Mouse (Mus musculus) hindbrain, embryonic 15.5 days (tissue): Measurements from ENCODE around the gene Phykpl. TPM values are rescaled to one million over a fixed set of nuclear protein-coding genes. Genes with fewer than 3 reads are reported as not detected.
"Not testable (repeated sequence)": the region's sequence is repeated elsewhere in the genome, so short reads cannot be mapped to it uniquely, and the experiment has no call there.

ENCODE experiments used
- ATAC-seq: fragments of 200-750 bp; cut with Nextera tagmentation; 2 replicates; pipeline ENCODE4 v1.8.0; 2017; ENCODE audit warnings: low read depth, moderate number of reproducible peaks, moderate TSS enrichment; ENCODE audit not compliant: low FRiP score
- H3K27ac ChIP-seq: fragments of 300-500 bp; sonication (generic); replicated peaks from 2 replicates; pipeline ENCODE4 v1.5.1; 2015; ENCODE audit warnings: mild to moderate bottlenecking, inconsistent platforms
- H3K27me3 ChIP-seq: fragments of 300-500 bp; sonication (generic); 2 replicates; pipeline ENCODE4 v1.6.1; 2015; ENCODE audit warnings: control low read depth, inconsistent platforms
- H3K36me3 ChIP-seq: fragments of 300-500 bp; sonication (generic); 2 replicates; pipeline ENCODE4 v1.6.1; 2015; ENCODE audit warnings: control low read depth, inconsistent platforms
- H3K4me1 ChIP-seq: fragments of 300-500 bp; sonication (generic); replicated peaks from 2 replicates; pipeline ENCODE4 v1.6.1; 2015; ENCODE audit warnings: control low read depth, inconsistent platforms
- H3K4me2 ChIP-seq: fragments of 300-500 bp; sonication (generic); 2 replicates; pipeline ENCODE4 v1.6.1; 2015; ENCODE audit warnings: moderate library complexity, mild to moderate bottlenecking, inconsistent platforms
- H3K4me3 ChIP-seq: fragments of 300-500 bp; sonication (generic); 2 replicates; pipeline ENCODE4 v1.5.1; 2015; ENCODE audit warnings: mild to moderate bottlenecking, inconsistent platforms
- H3K9ac ChIP-seq: fragments of 300-500 bp; sonication (generic); 2 replicates; pipeline ENCODE4 v1.6.1; 2015; ENCODE audit warnings: inconsistent platforms
- H3K9me3 ChIP-seq: fragments of 300-500 bp; sonication (generic); 2 replicates; pipeline ENCODE4 v1.6.1; 2016; ENCODE audit warnings: control low read depth, inconsistent platforms
- WGBS: fragments of 180-500 bp; shearing (Covaris S2); methylation state at CpG from one replicate; pipeline ENCODE4 v1.1.7; 2015; 5-methylcytosine and 5-hydroxymethylcytosine counted together
- polyA plus RNA-seq: library from polyadenylated mRNA; unstranded; fragments of >200 nt; fragmentation: Nextera tagmentation; extraction: Ambion mirVana; gene quantifications from 2 replicates; pipeline ENCODE4 v1.2.1, GENCODE M21; 2015

Gene Phykpl
- polyA plus RNA-seq, 1 experiment from 2014 or later, result 9.7 TPM

GRCm38 (mm10) chr11:51607096-51607738, 22.7 kb downstream of the Phykpl start:
- ATAC-seq, result peak; percentile 69; the same call in 1 of the 2 replicates
- Histone ChIP-seq H3K27me3 (no peaks in the 10 kb centered on the region), H3K27ac (peak overlapping the region; percentile 89), H3K4me3 (peak overlapping the region; percentile 88), H3K9me3 (no peaks in the 10 kb centered on the region), H3K36me3 (peaks cover 26% of the 10 kb centered on the region), H3K9ac (peak overlapping the region; percentile 82), H3K4me1 (peaks cover 38% of the 10 kb centered on the region), H3K4me2 (peak overlapping the region; percentile 75)
- 11% methylated on average over 15 of the region's 15 CpGs for WGBS

- H3K27me3 ChIP-seq, result no peaks in the 10 kb centered on the region
- H3K27ac ChIP-seq, result no peak overlapping the region
- no peaks in the 10 kb centered on the region for H3K9me3 ChIP-seq
- WGBS, result 84% methylated on average over 3 of the region's 3 CpGs
- H3K4me1 ChIP-seq, result peaks cover 17% of the 10 kb centered on the region
- no peak for ATAC-seq
- H3K9ac ChIP-seq, result no peak overlapping the region
- no peak overlapping the region for H3K4me3 ChIP-seq
- no peak overlapping the region for H3K4me2 ChIP-seq
- H3K36me3 ChIP-seq, result peaks cover 4% of the 10 kb centered on the region
Observed at GRCm38 (mm10) chr11:51609266-51609909, 24.8 kb downstream of the Phykpl start.

GRCm38 (mm10) chr11:51609940-51610339, 25.4 kb downstream of the Phykpl start:
- H3K4me2 ChIP-seq, H3K9me3 ChIP-seq, H3K36me3 ChIP-seq, H3K27ac ChIP-seq, H3K27me3 ChIP-seq, ATAC-seq, H3K9ac ChIP-seq, H3K4me3 ChIP-seq: not testable (repeated sequence)
- H3K4me1 ChIP-seq, result peaks cover 13% of the 10 kb centered on the region
- 88% methylated on average over 5 of the region's 5 CpGs for WGBS

GRCm38 (mm10) chr11:51614256-51614655, 29.7 kb downstream of the Phykpl start:
- H3K9ac ChIP-seq, result no peak overlapping the region
- peaks cover 14% of the 10 kb centered on the region for H3K4me1 ChIP-seq
- no peaks in the 10 kb centered on the region for H3K36me3 ChIP-seq
- no peak overlapping the region for H3K4me3 ChIP-seq
- H3K4me2 ChIP-seq, result no peak overlapping the region
- no peaks in the 10 kb centered on the region for H3K9me3 ChIP-seq
- H3K27me3 ChIP-seq, result no peaks in the 10 kb centered on the region
- WGBS, result 83% methylated on average over 8 of the region's 8 CpGs
- H3K27ac ChIP-seq, result no peak overlapping the region
- no peak for ATAC-seq

- Histone ChIP-seq H3K27ac (0 out of 2 replicates have a peak overlapping the region, but pooled peaks have one; percentile 6), H3K4me1 (peaks cover 16% of the 10 kb centered on the region), H3K9ac (peak overlapping the region; percentile 42; the same call in 1 of the 2 replicates), H3K4me2 (peak overlapping the region; percentile 60), H3K9me3 (no peaks in the 10 kb centered on the region), H3K27me3 (no peaks in the 10 kb centered on the region), H3K36me3 (no peaks in the 10 kb centered on the region), H3K4me3 (peak overlapping the region; percentile 35)
- ATAC-seq, result no peak
- WGBS, result 49% methylated on average over 7 of the region's 7 CpGs
Observed at GRCm38 (mm10) chr11:51615129-51615528, 30.6 kb downstream of the Phykpl start.

GRCm38 (mm10) chr11:51615601-51616000, 31.0 kb downstream of the Phykpl start:
- Histone ChIP-seq H3K4me1 (peaks cover 21% of the 10 kb centered on the region), H3K9ac (peak overlapping the region; percentile 42), H3K4me2 (peak overlapping the region; percentile 60), H3K4me3 (peak overlapping the region; percentile 35), H3K9me3 (no peaks in the 10 kb centered on the region), H3K27me3 (no peaks in the 10 kb centered on the region), H3K36me3 (no peaks in the 10 kb centered on the region), H3K27ac (0 out of 2 replicates have a peak overlapping the region, but pooled peaks have one; percentile 6)
- 6% methylated on average over 14 of the region's 14 CpGs for WGBS
- no peak for ATAC-seq

DNA sequence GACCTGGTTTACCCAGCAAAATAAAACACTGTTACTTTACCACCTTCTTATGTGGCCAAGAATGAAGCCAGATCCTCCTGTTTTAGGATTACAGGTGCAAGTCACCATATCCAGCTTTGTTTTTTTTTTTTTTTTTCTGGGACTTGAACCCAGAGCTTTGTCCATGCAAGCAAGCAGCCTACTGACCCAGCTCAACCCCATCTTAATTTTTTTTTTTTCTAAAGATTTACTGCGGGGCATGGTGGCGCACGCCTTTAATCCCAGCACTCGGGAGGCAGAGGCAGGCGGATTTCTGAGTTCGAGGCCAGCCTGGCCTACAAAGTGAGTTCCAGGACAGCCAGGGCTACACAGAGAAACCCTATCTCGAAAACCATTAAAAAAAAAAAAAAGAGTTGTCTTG, 31.6 kb downstream of the Phykpl start:
- WGBS, result 95% methylated on average over 7 of the region's 7 CpGs
- not testable (repeated sequence) for H3K36me3 ChIP-seq, H3K4me3 ChIP-seq, H3K27ac ChIP-seq, ATAC-seq, H3K9me3 ChIP-seq, H3K27me3 ChIP-seq
- peak overlapping the region; percentile 60 for H3K4me2 ChIP-seq
- H3K9ac ChIP-seq, result peak overlapping the region; percentile 42; the same call in 1 of the 2 replicates
- H3K4me1 ChIP-seq, result peaks cover 25% of the 10 kb centered on the region

DNA sequence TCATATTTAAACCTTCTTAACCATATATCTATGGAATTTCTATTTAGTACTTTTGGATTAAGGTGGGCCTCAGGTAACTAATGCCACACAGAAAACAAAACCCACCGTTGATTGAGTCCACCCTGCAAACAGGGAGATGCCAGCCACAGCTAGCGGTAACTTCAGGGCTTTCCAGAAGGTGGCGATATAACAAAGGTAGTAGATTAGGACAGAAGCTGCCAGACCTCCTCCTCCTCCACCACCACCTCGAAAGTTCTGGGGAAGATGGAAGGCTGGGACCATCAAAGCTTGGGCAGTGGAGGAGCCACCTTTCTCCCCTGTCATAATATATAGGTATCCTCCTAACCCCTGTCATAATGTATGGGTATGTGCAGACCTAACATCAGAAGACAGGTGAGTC, 33.1 kb downstream of the Phykpl start:
- Histone ChIP-seq H3K27me3 (no peaks in the 10 kb centered on the region), H3K4me2 (no peak overlapping the region), H3K9me3 (no peaks in the 10 kb centered on the region), H3K4me3 (no peak overlapping the region), H3K36me3 (0 out of 2 replicates have a peak, but pooled peaks cover under 1% of the 10 kb centered on the region), H3K9ac (no peak overlapping the region), H3K27ac (no peak overlapping the region), H3K4me1 (peaks cover 25% of the 10 kb centered on the region)
- ATAC-seq, result no peak
- 3% methylated on average over 4 of the region's 4 CpGs for WGBS

- no peak overlapping the region for H3K27ac ChIP-seq
- no peaks in the 10 kb centered on the region for H3K9me3 ChIP-seq
- 45% methylated on average over 8 of the region's 8 CpGs for WGBS
- peaks cover 25% of the 10 kb centered on the region for H3K4me1 ChIP-seq
- peaks cover 13% of the 10 kb centered on the region for H3K36me3 ChIP-seq
- H3K4me2 ChIP-seq, result peak overlapping the region; percentile 75
- H3K27me3 ChIP-seq, result no peaks in the 10 kb centered on the region
- ATAC-seq, result no peak; the same call in 1 of the 2 replicates
- peak overlapping the region; percentile 77 for H3K4me3 ChIP-seq
- H3K9ac ChIP-seq, result no peak overlapping the region
Observed at GRCm38 (mm10) chr11:51618894-51619408, 34.4 kb downstream of the Phykpl start.

DNA sequence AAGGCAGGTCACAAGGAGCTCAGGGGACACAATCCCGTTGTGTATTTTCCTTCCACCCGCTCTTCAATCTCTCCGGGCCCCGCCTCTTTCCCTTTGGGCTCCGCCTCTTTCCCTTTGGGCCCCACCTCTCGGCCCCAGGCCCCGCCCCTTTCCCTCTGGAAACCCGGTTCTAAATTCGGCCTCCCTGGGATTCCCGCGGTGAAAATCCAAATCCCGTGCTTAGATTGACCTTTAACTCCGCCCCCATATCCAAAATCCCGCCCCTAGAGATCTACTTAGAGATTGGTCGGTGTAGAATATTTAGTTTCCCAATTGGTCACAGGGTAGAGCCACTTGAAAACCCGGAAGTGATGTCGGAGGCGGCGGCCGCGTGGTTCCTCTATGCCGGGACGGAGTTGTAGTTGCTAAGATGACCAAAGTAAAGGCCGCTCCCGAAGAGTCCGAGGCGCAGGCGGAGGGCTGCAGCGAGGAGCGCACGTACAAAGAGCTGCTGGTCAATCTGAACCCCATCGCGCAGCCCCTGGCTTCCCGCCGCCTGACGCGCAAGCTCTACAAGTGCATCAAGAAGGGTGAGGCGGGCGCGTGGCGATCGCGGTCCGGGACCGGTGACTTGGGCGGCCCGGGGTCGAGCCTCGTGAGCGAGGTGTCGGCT, 35.0 kb downstream of the Phykpl start, which contains the start of gene Nhp2:
Gene Nhp2 (plus strand): TSS at position 327 of the 652 bp plus-strand sequence.
- peak within 1 kb of the TSS; percentile 55 for H3K9ac ChIP-seq
- peaks cover 19% of the 10 kb centered on the region for H3K36me3 ChIP-seq
- peaks cover 25% of the 10 kb centered on the region for H3K4me1 ChIP-seq
- under 1% methylated on average over 51 of the region's 51 CpGs for WGBS
- H3K27me3 ChIP-seq, result no peaks in the 10 kb centered on the region
- no peaks in the 10 kb centered on the region for H3K9me3 ChIP-seq
- peak; percentile 95 for ATAC-seq
- peak within 1 kb of the TSS; percentile 77 for H3K4me3 ChIP-seq
- 0 out of 2 replicates have a peak within 1 kb of the TSS, but pooled peaks have one; percentile 7 for H3K27ac ChIP-seq
- peak within 1 kb of the TSS; percentile 75 for H3K4me2 ChIP-seq

DNA sequence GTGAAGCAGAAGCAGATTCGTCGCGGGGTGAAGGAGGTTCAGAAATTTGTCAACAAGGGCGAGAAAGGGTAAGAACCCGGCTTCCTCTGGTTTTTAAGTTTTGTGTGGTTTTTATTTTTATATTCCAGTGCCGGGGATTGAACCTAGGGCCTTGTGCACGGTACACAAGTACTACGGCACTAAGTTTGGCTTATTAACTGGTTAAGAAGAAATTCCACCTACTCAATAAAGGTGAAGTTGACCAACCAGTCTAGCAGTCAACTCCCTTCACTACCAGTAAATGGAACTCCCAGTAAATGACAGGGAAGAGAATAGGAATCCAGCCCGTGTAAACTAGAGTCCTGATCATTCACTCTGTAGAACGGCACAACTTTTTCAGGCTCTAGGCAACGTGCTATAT, 35.5 kb downstream of the Phykpl start:
- 2% methylated on average over 11 of the region's 11 CpGs for WGBS
- H3K4me2 ChIP-seq, result peak overlapping the region; percentile 75
- ATAC-seq, result no peak
- peaks cover 25% of the 10 kb centered on the region for H3K36me3 ChIP-seq
- H3K27ac ChIP-seq, result 0 out of 2 replicates have a peak overlapping the region, but pooled peaks have one; percentile 7
- no peaks in the 10 kb centered on the region for H3K9me3 ChIP-seq
- H3K4me1 ChIP-seq, result peaks cover 23% of the 10 kb centered on the region
- H3K27me3 ChIP-seq, result no peaks in the 10 kb centered on the region
- peak overlapping the region; percentile 77 for H3K4me3 ChIP-seq
- H3K9ac ChIP-seq, result peak overlapping the region; percentile 55

DNA sequence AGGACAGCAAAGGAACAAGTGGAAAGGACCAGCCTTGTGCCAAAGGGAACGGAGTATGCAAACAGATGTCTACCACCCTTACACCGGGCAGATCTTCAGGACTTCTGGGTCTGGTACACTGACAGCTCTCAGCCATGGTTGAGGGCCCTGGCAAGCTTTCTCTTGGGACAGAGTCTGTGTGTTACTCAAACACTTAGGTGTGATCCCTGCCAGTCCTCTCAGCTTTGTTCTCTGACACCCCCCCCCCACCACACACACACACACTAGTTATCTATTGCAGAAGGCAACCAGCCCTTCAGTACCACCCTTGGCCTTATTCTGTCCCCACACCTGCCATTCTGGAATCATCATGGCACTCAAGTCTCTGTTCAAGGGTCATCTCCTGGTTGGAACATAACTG, 37.2 kb downstream of the Phykpl start:
- peaks cover 14% of the 10 kb centered on the region for H3K4me1 ChIP-seq
- H3K9ac ChIP-seq, result no peak overlapping the region
- no peaks in the 10 kb centered on the region for H3K9me3 ChIP-seq
- H3K4me2 ChIP-seq, result no peak overlapping the region
- H3K27me3 ChIP-seq, result no peaks in the 10 kb centered on the region
- no peak overlapping the region for H3K27ac ChIP-seq
- no peak overlapping the region for H3K4me3 ChIP-seq
- no peak for ATAC-seq
- H3K36me3 ChIP-seq, result peaks cover 39% of the 10 kb centered on the region
- 89% methylated on average over 2 of the region's 2 CpGs for WGBS
